Mouse (Mus musculus) E14TG2a.4 (cell line): ENCODE measurements around the gene Kcnc2.

Source experiments
- CTCF ChIP-seq: conservative IDR thresholded peaks from 2 replicates; pipeline ENCODE4 v1.5.1; 2014; ENCODE audit warnings: low read length
- NANOG ChIP-seq: IDR thresholded peaks from 2 replicates; pipeline ENCODE4 v1.6.1; 2014; ENCODE audit warnings: borderline replicate concordance, low read length, mixed read lengths
- POU5F1 ChIP-seq: IDR thresholded peaks from 2 replicates; pipeline ENCODE4 v1.6.1; 2014; ENCODE audit warnings: low read length, borderline replicate concordance

GRCm38 (mm10) chr10:112377163-112377562 is 106.2 kb downstream of the Kcnc2 start:
- TF ChIP-seq CTCF, result no peak
- TF ChIP-seq POU5F1, result no peak
- TF ChIP-seq NANOG, result no peak
